Mouse (Mus musculus) ES-E14 (cell line): ENCODE measurements around the gene Olfr625-ps1.

Experiments used
- CHD2 ChIP-seq: IDR thresholded peaks from 2 replicates; pipeline ENCODE4 v1.6.1; 2014; ENCODE audit warnings: mild to moderate bottlenecking, low read depth, low read length, inconsistent platforms
- HCFC1 ChIP-seq: IDR thresholded peaks from 2 replicates; pipeline ENCODE4 v1.6.1; 2012; ENCODE audit warnings: low read length, inconsistent platforms, borderline replicate concordance; ENCODE audit not compliant: insufficient read depth
- ZC3H11A ChIP-seq: IDR thresholded peaks from 2 replicates; pipeline ENCODE4 v1.6.1; 2012; ENCODE audit warnings: low read depth, mild to moderate bottlenecking, inconsistent platforms, low read length, borderline replicate concordance
- ZNF384 ChIP-seq: IDR thresholded peaks from 2 replicates; pipeline ENCODE4 v1.6.1; 2012; ENCODE audit warnings: low read depth, low read length, inconsistent platforms

DNA sequence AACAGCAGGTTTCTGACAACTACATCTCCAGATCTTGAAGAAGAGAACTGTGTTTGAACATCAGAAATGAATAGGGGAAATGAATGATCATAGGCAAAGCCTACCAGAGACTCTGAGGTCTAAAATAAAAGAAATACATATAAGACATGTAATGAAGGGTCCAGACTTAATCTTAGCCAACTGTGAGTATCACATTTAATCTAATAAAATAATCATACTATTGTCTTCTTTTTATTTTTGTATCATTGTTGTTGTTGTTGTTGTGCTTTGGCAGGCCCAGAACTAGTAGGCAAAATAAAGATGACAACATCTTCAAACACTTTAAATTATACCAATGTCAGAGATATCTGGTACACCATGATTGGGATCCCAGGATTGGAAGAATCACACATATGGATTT, at the start of gene Olfr625-ps1:
- TF ChIP-seq CHD2 (no peak), ZNF384 (no peak), HCFC1 (no peak), ZC3H11A (no peak)
